Mouse (Mus musculus) liver, embryonic 11.5 days (tissue): Measurements from ENCODE around the gene Tmc7. TPM values are rescaled to one million over a fixed set of nuclear protein-coding genes. Genes with fewer than 3 reads are reported as not detected.

Experiments
- ATAC-seq: fragments of 200-750 bp; cut with Nextera tagmentation; replicated peaks from 2 replicates; pipeline ENCODE4 v1.8.0; 2017; ENCODE audit warnings: moderate number of reproducible peaks, mild to moderate bottlenecking, moderate TSS enrichment, moderate library complexity; ENCODE audit not compliant: low FRiP score
- DNase-seq: peaks from one replicate; pipeline ENCODE4 v3.0.0-alpha.2; 2017; ENCODE audit warnings: low spot score
- H3K27ac ChIP-seq: fragments of 300-500 bp; sonication (generic); 2 replicates; pipeline ENCODE4 v1.5.1; 2014; ENCODE audit warnings: mild to moderate bottlenecking, low read depth, low read length, control low read depth
- H3K27me3 ChIP-seq: fragments of 300-500 bp; sonication (generic); replicated peaks from 2 replicates; pipeline ENCODE4 v1.6.1; 2014; ENCODE audit warnings: low read length, mixed read lengths; ENCODE audit not compliant: control insufficient read depth, insufficient read depth
- H3K36me3 ChIP-seq: fragments of 300-500 bp; sonication (generic); 2 replicates; pipeline ENCODE4 v1.6.1; 2014; ENCODE audit warnings: mild to moderate bottlenecking, low read length, moderate library complexity, mixed read lengths; ENCODE audit not compliant: control insufficient read depth, insufficient read depth
- H3K4me1 ChIP-seq: fragments of 300-500 bp; sonication (generic); replicated peaks from 2 replicates; pipeline ENCODE4 v1.6.1; 2014; ENCODE audit warnings: low read length, mixed read lengths; ENCODE audit not compliant: control insufficient read depth, insufficient read depth
- H3K4me2 ChIP-seq: fragments of 300-500 bp; sonication (generic); 2 replicates; pipeline ENCODE4 v1.6.1; 2014; ENCODE audit warnings: mild to moderate bottlenecking, control low read depth, moderate library complexity
- H3K4me3 ChIP-seq: fragments of 300-500 bp; sonication (generic); 2 replicates; pipeline ENCODE4 v1.5.1; 2014; ENCODE audit warnings: low read depth, low read length, control low read depth
- H3K9ac ChIP-seq: fragments of 300-500 bp; sonication (generic); 2 replicates; pipeline ENCODE4 v1.6.1; 2014; ENCODE audit warnings: low read depth, low read length, control low read depth
- H3K9me3 ChIP-seq: fragments of 300-500 bp; sonication (generic); 2 replicates; pipeline ENCODE4 v1.6.1; 2016; ENCODE audit warnings: low read length, inconsistent platforms, mixed read lengths; ENCODE audit not compliant: control insufficient read depth
- WGBS: fragments of 180-500 bp; shearing (Covaris S2); extraction: QIAGEN DNeasy Blood & Tissue Kit; methylation state at CpG from one replicate; pipeline ENCODE4 v1.1.7; 2014; 5-methylcytosine and 5-hydroxymethylcytosine counted together
- polyA plus RNA-seq: library from polyadenylated mRNA; unstranded; fragments of >200 nt; fragmentation: Nextera tagmentation; extraction: Ambion mirVana; gene quantifications from 2 replicates; pipeline ENCODE4 v1.2.1, GENCODE M21; 2014

Gene Tmc7
- polyA plus RNA-seq, 1 experiment from 2014 or later = 0.89 TPM

DNA sequence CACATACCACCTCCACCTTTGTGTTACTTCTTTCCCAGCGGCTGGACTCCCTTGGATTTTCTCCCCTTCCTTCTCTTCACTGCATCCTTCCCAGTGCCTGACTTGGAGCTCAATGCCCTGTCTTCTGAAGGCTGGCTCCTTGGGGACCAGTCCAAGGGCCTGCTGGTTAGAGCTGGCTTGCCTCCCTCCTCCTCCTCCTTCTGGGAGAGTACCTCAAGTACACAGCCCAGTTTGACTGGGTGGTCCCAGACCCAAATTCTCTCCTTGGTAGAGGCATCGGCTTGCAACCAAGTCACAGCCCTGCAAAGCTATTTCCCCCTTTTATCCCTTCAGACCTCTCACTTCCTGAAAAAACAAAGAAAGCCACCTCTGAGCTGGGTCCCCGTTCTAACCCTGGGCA, 6.3 kb downstream of the Tmc7 start:
- Histone ChIP-seq H3K4me3 (no peak overlapping the region), H3K4me1 (no peaks in the 10 kb centered on the region), H3K27me3 (no peaks in the 10 kb centered on the region), H3K9me3 (no peaks in the 10 kb centered on the region), H3K4me2 (no peak overlapping the region), H3K9ac (no peak overlapping the region), H3K27ac (no peak overlapping the region), H3K36me3 (no peaks in the 10 kb centered on the region)
- ATAC-seq = no peak
- DNase-seq = no peak
- WGBS = 58% methylated on average over 3 of the region's 3 CpGs

DNA sequence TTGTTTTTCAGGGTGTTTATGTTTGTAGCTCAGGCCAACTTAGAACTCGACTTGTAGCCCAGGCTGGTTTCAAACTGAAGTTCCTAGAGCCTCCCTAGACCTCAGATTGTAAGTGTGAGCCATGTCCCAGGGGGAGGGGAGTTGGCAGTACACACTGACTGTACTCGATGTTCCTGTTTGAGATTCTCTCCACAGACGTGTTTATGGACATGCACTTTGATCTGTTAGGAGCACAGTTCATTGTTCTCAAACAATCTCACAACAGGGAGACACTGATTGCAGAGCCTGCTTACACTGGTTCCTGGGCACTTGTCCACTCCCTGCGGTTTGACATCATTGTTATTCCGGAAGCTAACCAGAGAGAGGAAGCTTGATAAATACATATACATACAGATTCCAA, 12.5 kb downstream of the Tmc7 start:
- Histone ChIP-seq H3K4me3 (no peak overlapping the region), H3K9me3 (no peaks in the 10 kb centered on the region), H3K4me2 (no peak overlapping the region), H3K27me3 (no peaks in the 10 kb centered on the region), H3K36me3 (no peaks in the 10 kb centered on the region), H3K9ac (no peak overlapping the region), H3K27ac (no peak overlapping the region), H3K4me1 (no peaks in the 10 kb centered on the region)
- ATAC-seq (no peak), DNase-seq (no peak)
- 60% methylated on average over 5 of the region's 5 CpGs for WGBS

DNA sequence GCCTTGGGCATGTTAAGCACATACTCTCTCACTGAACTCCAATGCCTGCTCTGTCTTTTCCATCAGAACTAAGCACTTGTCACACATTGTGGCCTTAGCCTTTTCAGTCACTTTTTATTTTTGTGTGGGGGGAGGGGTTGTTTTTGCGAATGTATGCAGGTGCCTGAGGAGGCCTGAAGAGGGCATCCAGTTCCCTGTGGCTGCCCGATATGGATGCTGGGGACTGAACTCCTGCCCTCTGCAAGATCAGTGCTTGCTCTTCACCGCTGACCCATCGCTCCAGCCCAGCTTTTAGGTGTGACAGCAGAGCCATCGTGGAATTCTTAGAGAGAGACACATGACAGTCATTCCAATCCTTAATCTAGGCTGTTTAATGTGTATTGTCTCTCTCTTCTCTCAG, 13.2 kb downstream of the Tmc7 start:
- H3K9me3 ChIP-seq = no peaks in the 10 kb centered on the region
- no peak overlapping the region for H3K9ac ChIP-seq
- no peak for DNase-seq
- 50% methylated on average over 5 of the region's 5 CpGs for WGBS
- ATAC-seq = no peak; the same call in 1 of the 2 replicates
- no peak overlapping the region for H3K27ac ChIP-seq
- no peaks in the 10 kb centered on the region for H3K4me1 ChIP-seq
- H3K27me3 ChIP-seq = no peaks in the 10 kb centered on the region
- H3K4me2 ChIP-seq = no peak overlapping the region
- no peaks in the 10 kb centered on the region for H3K36me3 ChIP-seq
- H3K4me3 ChIP-seq = no peak overlapping the region

DNA sequence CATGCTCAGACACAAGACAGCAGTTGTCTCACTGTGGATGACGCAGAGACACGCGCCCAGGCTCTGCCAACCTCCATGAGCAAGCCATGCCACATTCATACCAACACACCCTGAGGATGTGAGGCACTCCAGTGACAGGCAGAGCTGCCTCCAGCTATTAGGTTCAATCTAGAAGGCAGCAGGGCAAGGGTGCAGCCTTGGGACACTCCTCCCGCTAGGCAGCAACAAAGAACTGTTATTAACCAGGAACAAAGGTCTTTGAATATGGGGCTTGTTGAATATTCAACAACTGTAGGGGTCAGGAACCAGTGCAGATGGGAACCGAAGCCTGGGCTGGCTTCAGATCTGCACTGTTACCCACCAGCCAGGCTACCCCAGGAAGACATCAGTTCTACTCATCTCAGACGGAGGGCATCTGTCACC, 15.4 kb downstream of the Tmc7 start:
- DNase-seq (no peak), ATAC-seq (no peak)
- Histone ChIP-seq H3K4me1 (no peaks in the 10 kb centered on the region), H3K4me2 (no peak overlapping the region), H3K27ac (no peak overlapping the region), H3K9me3 (no peaks in the 10 kb centered on the region), H3K4me3 (no peak overlapping the region), H3K27me3 (no peaks in the 10 kb centered on the region), H3K9ac (no peak overlapping the region), H3K36me3 (no peaks in the 10 kb centered on the region)
- WGBS = 82% methylated on average over 6 of the region's 6 CpGs

DNA sequence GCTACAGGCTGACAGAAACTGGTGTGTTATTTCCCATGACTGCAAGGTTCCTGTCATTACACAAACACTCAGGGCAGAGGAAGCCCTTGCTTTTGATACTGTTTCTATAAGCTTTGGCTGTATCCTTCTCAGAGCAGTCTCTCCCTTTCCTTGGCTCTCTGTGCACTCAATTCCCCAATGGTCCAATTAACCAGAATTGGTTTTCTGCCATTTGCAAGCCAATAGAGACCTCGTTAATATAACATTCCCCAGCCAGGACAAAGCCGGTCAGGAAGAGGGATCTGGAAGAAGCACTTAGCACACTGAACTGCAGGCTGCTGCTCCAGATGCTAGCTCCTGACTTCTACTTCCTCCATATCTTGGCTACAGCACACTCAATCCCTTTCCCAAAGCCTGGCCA, 30.2 kb downstream of the Tmc7 start:
- Histone ChIP-seq H3K36me3 (no peaks in the 10 kb centered on the region), H3K27ac (no peak overlapping the region), H3K9me3 (no peaks in the 10 kb centered on the region), H3K4me1 (no peaks in the 10 kb centered on the region), H3K4me2 (no peak overlapping the region), H3K4me3 (no peak overlapping the region), H3K9ac (no peak overlapping the region), H3K27me3 (no peaks in the 10 kb centered on the region)
- DNase-seq (no peak), ATAC-seq (no peak)
- 86% methylated on average over 2 of the region's 2 CpGs for WGBS

DNA sequence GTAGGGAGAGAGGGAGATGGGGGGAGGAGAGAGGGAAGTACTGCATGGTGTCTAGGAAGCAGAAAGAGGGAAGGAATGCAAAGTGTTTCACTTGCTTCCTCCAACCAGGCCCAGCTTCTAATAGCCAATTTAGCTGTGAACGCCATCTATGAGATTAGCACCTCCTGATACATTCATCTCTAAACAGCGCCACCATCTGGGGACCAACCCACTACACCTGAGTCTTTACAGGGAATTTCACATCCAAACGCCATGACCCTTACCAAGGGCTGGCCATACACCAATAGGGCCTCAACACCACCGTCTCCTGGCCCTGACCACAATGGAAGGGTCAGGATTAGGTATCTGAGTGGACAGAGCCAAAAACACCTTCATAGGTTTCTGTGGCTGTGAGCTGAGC, 30.7 kb downstream of the Tmc7 start:
- Histone ChIP-seq H3K9ac (no peak overlapping the region), H3K27me3 (no peaks in the 10 kb centered on the region), H3K27ac (no peak overlapping the region), H3K4me2 (no peak overlapping the region), H3K9me3 (no peaks in the 10 kb centered on the region), H3K4me1 (no peaks in the 10 kb centered on the region), H3K36me3 (no peaks in the 10 kb centered on the region), H3K4me3 (no peak overlapping the region)
- DNase-seq (no peak), ATAC-seq (no peak)
- 68% methylated on average over 4 of the region's 4 CpGs for WGBS

DNA sequence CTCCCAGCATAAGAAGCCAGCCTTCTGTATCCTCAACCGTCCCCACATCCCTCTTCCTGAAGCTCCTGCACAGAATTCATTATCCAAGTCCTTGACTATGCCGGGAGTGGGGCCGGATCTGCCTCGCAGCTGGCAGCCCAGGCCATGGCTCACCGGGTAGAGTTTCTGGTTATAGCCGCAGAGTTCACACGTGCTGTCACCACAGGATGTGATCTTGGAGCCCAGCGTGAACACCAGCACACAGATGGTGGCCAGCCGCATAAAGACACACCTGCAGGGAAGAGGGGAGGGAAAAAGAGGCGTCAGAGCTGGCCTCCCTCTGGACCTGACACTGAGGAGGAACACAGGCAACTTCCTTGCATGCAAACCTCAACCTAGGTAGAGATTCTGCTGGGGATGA, 37.1 kb downstream of the Tmc7 start:
- Histone ChIP-seq H3K9me3 (no peaks in the 10 kb centered on the region), H3K4me2 (no peak overlapping the region), H3K27ac (no peak overlapping the region), H3K36me3 (no peaks in the 10 kb centered on the region), H3K4me3 (no peak overlapping the region), H3K9ac (no peak overlapping the region), H3K27me3 (no peaks in the 10 kb centered on the region), H3K4me1 (no peaks in the 10 kb centered on the region)
- WGBS = 78% methylated on average over 10 of the region's 10 CpGs
- ATAC-seq (no peak), DNase-seq (no peak)

DNA sequence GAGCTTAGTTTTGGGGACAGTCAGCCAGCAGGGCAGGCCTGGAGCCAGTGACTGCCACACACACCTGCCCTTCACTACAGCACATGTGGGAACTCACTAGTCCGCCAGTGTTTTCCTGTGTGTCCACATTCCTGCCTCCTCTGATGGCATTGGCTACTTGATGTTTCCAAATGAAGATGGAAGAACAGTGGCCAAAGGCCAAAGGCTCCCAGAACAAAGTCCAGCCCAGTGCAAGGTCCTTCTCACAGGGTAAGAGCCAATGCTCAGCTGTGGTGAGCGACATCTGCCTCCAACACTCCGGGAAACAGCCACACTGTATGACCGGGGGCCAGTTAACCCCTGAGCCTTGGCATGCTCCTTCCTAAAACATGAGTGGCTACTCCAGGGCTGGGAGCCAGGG, 40.4 kb downstream of the Tmc7 start:
- Histone ChIP-seq H3K9me3 (no peaks in the 10 kb centered on the region), H3K4me3 (no peak overlapping the region), H3K4me1 (no peaks in the 10 kb centered on the region), H3K9ac (no peak overlapping the region), H3K27me3 (no peaks in the 10 kb centered on the region), H3K36me3 (no peaks in the 10 kb centered on the region), H3K4me2 (no peak overlapping the region), H3K27ac (no peak overlapping the region)
- ATAC-seq (no peak), DNase-seq (no peak)
- WGBS = 85% methylated on average over 4 of the region's 4 CpGs

DNA sequence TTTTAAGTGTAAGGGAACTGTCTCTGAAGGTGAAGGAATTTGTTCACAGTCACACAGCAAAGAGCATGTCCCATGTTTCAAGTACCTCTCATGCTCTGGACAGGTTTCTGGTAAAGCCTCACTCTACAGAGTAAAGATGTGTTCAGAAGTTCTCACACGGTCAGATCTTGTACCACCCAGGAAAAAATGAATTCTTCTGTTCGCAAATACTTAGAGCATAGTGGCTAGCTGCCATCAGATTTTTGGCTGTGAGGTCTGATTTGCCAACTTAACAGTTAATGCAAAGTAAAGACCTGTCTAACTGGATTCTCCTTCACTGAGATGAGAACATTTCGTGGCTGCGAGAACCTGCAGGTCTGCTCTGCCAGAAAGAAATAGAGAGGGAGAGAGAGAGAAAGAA, 49.5 kb downstream of the Tmc7 start:
- 85% methylated on average over 4 of the region's 4 CpGs for WGBS
- H3K4me1 ChIP-seq = peaks cover 3% of the 10 kb centered on the region
- no peak overlapping the region for H3K4me3 ChIP-seq
- ATAC-seq = no peak
- H3K36me3 ChIP-seq = no peaks in the 10 kb centered on the region
- H3K27ac ChIP-seq = no peak overlapping the region
- no peak for DNase-seq
- no peak overlapping the region for H3K4me2 ChIP-seq
- H3K9ac ChIP-seq = no peak overlapping the region
- no peaks in the 10 kb centered on the region for H3K27me3 ChIP-seq
- no peaks in the 10 kb centered on the region for H3K9me3 ChIP-seq
